In genomic region chr9:90204396-90204915, GRCm38 (mm10) we compare ENCODE assay signal across 12 mouse cellular contexts. TPM values are rescaled to one million over a fixed set of nuclear protein-coding genes. Genes with fewer than 3 reads are reported as not detected.
DNase-seq lines count a peak whose midpoint lies in the region; ATAC-seq and TF ChIP-seq lines count a peak whose summit lies in the region.
"Had no signal": no experiment of that assay in that cellular context is flagged by ENCODE, and none has a peak within 500 bp of the region (broad histone marks: within the 10 kb centered on the region; RNA-seq: fewer than 3 reads in every experiment).

No protein-coding gene starts in this region.

- no peak for TF ChIP-seq EP300 in CH12.LX (IDR thresholded peaks at IDR 0.05; ENCODE audit: low read length)

- H3K4me2 ChIP-seq in CH12.LX (ENCODE audit: insufficient read depth, low read depth, poor library complexity, severe bottlenecking), result peak overlapping the region; percentile 33; the same call in 1 of the 2 replicates
- H3K4me2 ChIP-seq: heart, embryonic 13.5 days had no signal

- no peaks in the 10 kb centered on the region for H3K4me1 ChIP-seq in cerebellum, adult 2 months (ENCODE audit: control insufficient read depth, insufficient read depth, low read length)
- peaks cover 49 to 97% of the 10 kb centered on the region in 2 experiments for H3K4me1 ChIP-seq in CH12.LX (ENCODE audit: control insufficient read depth in 1 of 2, insufficient read depth in 2 of 2)

- H3K27ac ChIP-seq in cerebellum, adult 2 months (ENCODE audit: insufficient read depth, low read length), result no peak overlapping the region
- H3K27ac ChIP-seq in layer of hippocampus, adult 2 months, result no peak overlapping the region
- H3K27ac ChIP-seq in CH12.LX (ENCODE audit: insufficient read depth, low read depth), result peak overlapping the region; percentile 62
- H3K27ac ChIP-seq: heart, embryonic 13.5 days; macrophage had no signal

- H3K36me3 ChIP-seq in CH12.LX (replicated peaks in 1 of 2; ENCODE audit: control insufficient read depth in 1 of 2, insufficient read depth in 1 of 2, low read length in 1 of 2), result peaks cover 2 to 17% of the 10 kb centered on the region in 2 experiments

- peak; percentile 21; the same call in 1 of the 2 replicates for TF ChIP-seq CTCF in cerebellum, adult 2 months (IDR thresholded peaks at IDR 0.05; ENCODE audit: borderline replicate concordance, insufficient read depth, low read depth, low read length)
- TF ChIP-seq CTCF in layer of hippocampus, adult 2 months (conservative IDR thresholded peaks at IDR 0.05), result peak; percentile 70
- peak; percentile 52 to 96 for TF ChIP-seq CTCF in CH12.LX (conservative IDR thresholded peaks at IDR 0.05 in 1 of 2, IDR thresholded peaks at IDR 0.05 in 1 of 2; ENCODE audit: low read depth in 2 of 2, low read length in 2 of 2)

- no peaks in the 10 kb centered on the region for H3K27me3 ChIP-seq in cerebellum, adult 2 months (ENCODE audit: control insufficient read depth, insufficient read depth, low read length)
- H3K27me3 ChIP-seq in CH12.LX (replicated peaks), result no peaks in the 10 kb centered on the region
- H3K27me3 ChIP-seq: heart, embryonic 13.5 days had no signal

- ATAC-seq in erythroblast, adult 5-6 weeks (replicated peaks; ENCODE audit: low FRiP score, poor library complexity, severe bottlenecking), result 0 out of 2 replicates have a peak, but pooled peaks have one; percentile 11
- ATAC-seq: CD4-positive, CD25-positive, alpha-beta regulatory T cell, adult 4 months had no signal

- in situ Hi-C loops in CH12.LX (cut with MboI; ENCODE audit: low pct_ligation_motif_present, low pct_unique_long_range_greater_than_20kb, low sequenced_read_pairs), result loop anchor here (10.0 to 25.0 kb wide), 2 partner anchors 200 to 458 kb away; no protein-coding TSS in a partner anchor

- TF ChIP-seq POLR2A in cerebellum, adult 2 months (IDR thresholded peaks at IDR 0.05; ENCODE audit: borderline replicate concordance, insufficient read depth, low read length), result no peak
- peak; percentile 32; the same call in 1 of the 2 replicates for TF ChIP-seq POLR2A in CH12.LX (IDR thresholded peaks at IDR 0.05; ENCODE audit: low read depth, low read length)

- dilution Hi-C loops in CH12.LX (cut with MboI; ENCODE audit: extremely low pct_ligation_motif_present, extremely low pct_unique_long_range_greater_than_20kb, low sequenced_read_pairs), result no loop called here

- WGBS in cerebellum, adult 2 months, result 59% methylated on average over 8 of the region's 8 CpGs

- 0 out of 2 replicates have a peak overlapping the region, but pooled peaks have one; percentile 18 for H3K9ac ChIP-seq in CH12.LX (ENCODE audit: insufficient read depth, low read depth)
- H3K9ac ChIP-seq: heart, embryonic 13.5 days had no signal

- no peak for DNase-seq in cerebellum, adult 2 months
- no peak for DNase-seq in cerebellum, adult 18-20 months
- no peak for DNase-seq in layer of hippocampus, adult 2 months (ENCODE audit: low spot score in 2 of 2)
- DNase-seq in layer of hippocampus, postnatal 36 days, result no peak
- peak; percentile 69 for DNase-seq in CH12.LX (ENCODE audit: extremely low read depth)
- no peak for DNase-seq in thymus, postnatal 25 days
- DNase-seq in right cerebral cortex, postnatal 36 days (ENCODE audit: low spot score in 2 of 2), result no peak
- DNase-seq: kidney, adult 18-20 months had no signal

- peak; percentile 62 for TF ChIP-seq RAD21 in CH12.LX (IDR thresholded peaks at IDR 0.05; ENCODE audit: low read depth, low read length)

- H3K4me3 ChIP-seq in cerebellum, adult 2 months (replicated peaks; ENCODE audit: insufficient read depth, low read depth, low read length), result no peak overlapping the region
- H3K4me3 ChIP-seq in layer of hippocampus, adult 2 months, result no peak overlapping the region
- peak overlapping the region; percentile 34 to 46 (median 40) for H3K4me3 ChIP-seq in CH12.LX (replicated peaks in 1 of 3; ENCODE audit: low read depth in 2 of 3, low read length in 2 of 3, poor library complexity in 1 of 3)
- H3K4me3 ChIP-seq: heart, embryonic 13.5 days had no signal

- no peaks in the 10 kb centered on the region for H3K9me3 ChIP-seq in CH12.LX (replicated peaks; ENCODE audit: low read length)
- H3K9me3 ChIP-seq: heart, embryonic 13.5 days had no signal

- no peaks in the 10 kb centered on the region for H3K79me2 ChIP-seq in CH12.LX (replicated peaks; ENCODE audit: control insufficient read depth, extremely low read depth, insufficient read depth, poor library complexity, severe bottlenecking)

TF ChIP-seq in CH12.LX, 34 proteins besides CTCF, POLR2A, EP300 and RAD21:
- TF ChIP-seq ELF1 (IDR thresholded peaks at IDR 0.05; ENCODE audit: low read depth, low read length), result peak; percentile 75
- no peak for TF ChIP-seq MAFK (IDR thresholded peaks at IDR 0.05; ENCODE audit: insufficient replicate concordance, low read length)
- TF ChIP-seq MAX (IDR thresholded peaks at IDR 0.05; ENCODE audit: low read length), result peak; percentile 54; the same call in 1 of the 2 replicates
- no peak for TF ChIP-seq RCOR1 (conservative IDR thresholded peaks at IDR 0.05; ENCODE audit: low read depth, low read length)
- TF ChIP-seq IRF4 (IDR thresholded peaks at IDR 0.05; ENCODE audit: low read depth, low read length), result peak; percentile 46; the same call in 1 of the 2 replicates
- TF ChIP-seq HCFC1 (IDR thresholded peaks at IDR 0.05; ENCODE audit: low read depth, low read length), result peak; percentile 63
- TF ChIP-seq CHD2 (IDR thresholded peaks at IDR 0.05; ENCODE audit: low read length), result no peak
- peak; percentile 40 for TF ChIP-seq BHLHE40 (IDR thresholded peaks at IDR 0.05; ENCODE audit: low read depth, low read length)
- TF ChIP-seq JUN (IDR thresholded peaks at IDR 0.05; ENCODE audit: insufficient read depth, low read depth, low read length), result no peak
- peak; percentile 82 for TF ChIP-seq SMC3 (IDR thresholded peaks at IDR 0.05; ENCODE audit: low read depth, low read length)
- peak; percentile 74 for TF ChIP-seq MXI1 (IDR thresholded peaks at IDR 0.05; ENCODE audit: low read depth, low read length)
- peak; percentile 52; the same call in 1 of the 2 replicates for TF ChIP-seq TCF12 (IDR thresholded peaks at IDR 0.05; ENCODE audit: low read depth, low read length)
- no peak for TF ChIP-seq E2F4 (IDR thresholded peaks at IDR 0.05; ENCODE audit: insufficient replicate concordance, low read depth, low read length)
- TF ChIP-seq ZNF384 (IDR thresholded peaks at IDR 0.05; ENCODE audit: low read depth, low read length), result no peak
- peak; percentile 30; the same call in 1 of the 2 replicates for TF ChIP-seq USF1 (IDR thresholded peaks at IDR 0.05; ENCODE audit: low read depth, low read length)
- TF ChIP-seq SIN3A (IDR thresholded peaks at IDR 0.05; ENCODE audit: low read length), result peak; percentile 45; the same call in 1 of the 2 replicates

RNA-seq across cellular contexts. Expression of gene Adamts7, which starts 41.6 kb away (rescaled TPM):
- 0.34 and 0.49 TPM in 2 replicates for polyA plus RNA-seq in cerebellum, adult 2 months (2012; rRNA removed)
- under 1 TPM; 0.59 to 0.97 TPM for total RNA-seq in layer of hippocampus, adult 2 months (2021)
- under 1 TPM; 0.20 to 0.80 TPM for total RNA-seq in layer of hippocampus, postnatal 36 days (2021)
- total RNA-seq in CH12.LX (2012; rRNA removed), result 9.2 and 13.8 TPM in 2 replicates
- total RNA-seq in CH12.LX (2014; rRNA removed), result 4.7 and 5.4 TPM in 2 replicates
- polyA plus RNA-seq in CH12.LX (2012; ENCODE audit: insufficient read length, low read depth), result 15.3 and 15.7 TPM in 2 replicates
- total RNA-seq in erythroblast, adult 5-6 weeks (2015; ENCODE audit: low replicate concordance), result not detected in 2 replicates
- 0.14 TPM in 1 of 2 replicates, not detected in the other for total RNA-seq in erythroblast, adult 5-6 weeks (2017; ENCODE audit: low replicate concordance)
- polyA plus RNA-seq: macrophage had no signal

Comparison
In these comparisons a context has a peak if more than half of its experiments do, and no peak if none do; other contexts are left out.
1. H3K4me3 ChIP-seq: peak in CH12.LX (3 of 3); none in cerebellum, adult 2 months (single experiment) and layer of hippocampus, adult 2 months (single experiment).
2. CTCF ChIP-seq: peak in every context shown above with its lines; median percentile 74 in CH12.LX; 70 in layer of hippocampus, adult 2 months; 21 in cerebellum, adult 2 months.